Mouse (Mus musculus): ENCODE measurements around the gene Slc22a5.
A peak's percentile ranks its signal among the peaks of the same experiment; 100 is the strongest.

Gene Slc22a5

GRCm38 (mm10) chr11:53839663-53840642 is 51.5 kb downstream of the Slc22a5 start:
- peak; percentile 57 for DNase-seq (ENCODE audit: low read depth)

DNA sequence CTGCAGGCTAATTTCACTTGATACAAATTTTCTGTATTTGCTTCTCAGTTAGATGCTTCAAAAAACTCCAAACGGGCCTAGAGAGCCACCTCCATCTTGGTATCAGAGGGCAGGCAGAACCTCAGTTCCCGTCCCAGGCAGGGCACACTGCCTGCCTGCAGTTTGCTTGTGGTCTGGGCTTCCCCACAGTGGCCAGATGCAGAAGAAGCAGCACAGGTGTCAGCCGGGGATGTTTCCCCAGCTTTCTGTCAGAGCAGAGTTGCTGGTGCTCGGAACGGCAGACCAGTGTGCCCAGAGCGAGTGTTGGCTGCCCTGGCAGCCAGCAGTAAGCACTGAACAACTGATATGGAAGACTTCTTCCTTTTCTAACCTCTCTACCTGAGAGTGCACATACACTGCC is 52.3 kb downstream of the Slc22a5 start:
- peak; percentile 65 for DNase-seq (ENCODE audit: low read depth)

DNA sequence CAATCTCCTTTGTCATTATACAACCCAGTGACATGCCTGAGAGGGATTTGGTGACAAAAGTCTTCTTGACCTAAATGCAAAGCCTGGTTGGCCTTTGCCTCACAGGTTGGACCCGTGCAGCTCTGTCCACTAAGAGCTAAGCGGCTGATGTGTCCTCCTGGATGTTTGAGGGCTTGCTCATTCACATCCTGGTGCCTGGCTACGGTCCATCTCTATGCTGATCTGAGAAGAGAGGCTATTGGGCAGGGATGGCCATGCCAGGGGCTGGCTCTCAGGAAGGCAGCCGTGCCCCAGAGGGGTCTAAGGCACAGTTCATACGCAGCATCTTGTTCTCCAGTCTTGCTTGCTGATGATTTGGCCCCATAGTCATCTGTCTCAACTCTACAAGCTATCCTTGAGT is 53.7 kb downstream of the Slc22a5 start:
- DNase-seq (ENCODE audit: low read depth) = no peak

- no peak for DNase-seq (ENCODE audit: low read depth)
Observed at GRCm38 (mm10) chr11:53835379-53836010, 56.0 kb downstream of the Slc22a5 start.

- no peak for DNase-seq (ENCODE audit: low read depth)
Observed at GRCm38 (mm10) chr11:53825409-53825808, 66.1 kb downstream of the Slc22a5 start.

GRCm38 (mm10) chr11:53821945-53822338 is 69.5 kb downstream of the Slc22a5 start:
- no peak for DNase-seq (ENCODE audit: low read depth)

GRCm38 (mm10) chr11:53821230-53821944 is 70.1 kb downstream of the Slc22a5 start:
- no peak for DNase-seq (ENCODE audit: low read depth)

- no peak for DNase-seq (ENCODE audit: low read depth)
Observed at GRCm38 (mm10) chr11:53820516-53821170, 70.8 kb downstream of the Slc22a5 start.

DNA sequence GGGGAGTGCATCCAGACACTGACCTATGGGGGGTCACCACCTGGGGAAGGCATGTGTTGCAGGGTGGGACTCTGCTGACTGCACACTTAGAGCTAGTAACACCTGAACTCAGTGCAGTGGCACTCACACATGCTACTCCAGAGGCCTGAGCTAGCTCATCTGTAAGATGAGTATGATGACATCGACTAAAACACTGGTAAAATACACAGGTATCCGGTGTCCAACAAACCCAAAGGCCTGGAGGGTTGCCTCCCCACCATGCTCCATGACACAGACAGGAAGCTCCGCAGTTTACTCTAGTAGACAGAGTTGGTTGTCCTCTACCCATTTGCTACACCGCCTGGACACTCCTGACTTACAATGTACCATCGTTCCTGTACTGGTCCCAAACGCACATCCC is 71.9 kb downstream of the Slc22a5 start:
- no peak for DNase-seq (ENCODE audit: low read depth)

GRCm38 (mm10) chr11:53818794-53819193 is 72.7 kb downstream of the Slc22a5 start:
- no peak for DNase-seq (ENCODE audit: low read depth)

- no peak for DNase-seq (ENCODE audit: low read depth)
Observed at GRCm38 (mm10) chr11:53816841-53817375, 74.6 kb downstream of the Slc22a5 start.

GRCm38 (mm10) chr11:53814810-53815209 is 76.7 kb downstream of the Slc22a5 start:
- no peak for DNase-seq (ENCODE audit: low read depth)
